Mouse (Mus musculus) cerebellum, adult 8-10 months (tissue): ENCODE measurements around the gene Ddn.

Source experiments
- DNase-seq: peaks from one replicate; pipeline ENCODE4 v3.0.0; 2022

The Ddn gene

GRCm38 (mm10) chr15:98796803-98797595 is 12.3 kb downstream of the Ddn start:
- DNase-seq = no peak

GRCm38 (mm10) chr15:98793141-98793698 is 16.1 kb downstream of the Ddn start:
- DNase-seq = no peak

- DNase-seq = no peak
Measured at GRCm38 (mm10) chr15:98792233-98793020, 16.9 kb downstream of the Ddn start.

- no peak for DNase-seq
Measured at GRCm38 (mm10) chr15:98791771-98792170, 17.5 kb downstream of the Ddn start.

GRCm38 (mm10) chr15:98791221-98791620 is 18.1 kb downstream of the Ddn start:
- DNase-seq = no peak

- no peak for DNase-seq
Measured at GRCm38 (mm10) chr15:98790761-98791160, 18.5 kb downstream of the Ddn start.

DNA sequence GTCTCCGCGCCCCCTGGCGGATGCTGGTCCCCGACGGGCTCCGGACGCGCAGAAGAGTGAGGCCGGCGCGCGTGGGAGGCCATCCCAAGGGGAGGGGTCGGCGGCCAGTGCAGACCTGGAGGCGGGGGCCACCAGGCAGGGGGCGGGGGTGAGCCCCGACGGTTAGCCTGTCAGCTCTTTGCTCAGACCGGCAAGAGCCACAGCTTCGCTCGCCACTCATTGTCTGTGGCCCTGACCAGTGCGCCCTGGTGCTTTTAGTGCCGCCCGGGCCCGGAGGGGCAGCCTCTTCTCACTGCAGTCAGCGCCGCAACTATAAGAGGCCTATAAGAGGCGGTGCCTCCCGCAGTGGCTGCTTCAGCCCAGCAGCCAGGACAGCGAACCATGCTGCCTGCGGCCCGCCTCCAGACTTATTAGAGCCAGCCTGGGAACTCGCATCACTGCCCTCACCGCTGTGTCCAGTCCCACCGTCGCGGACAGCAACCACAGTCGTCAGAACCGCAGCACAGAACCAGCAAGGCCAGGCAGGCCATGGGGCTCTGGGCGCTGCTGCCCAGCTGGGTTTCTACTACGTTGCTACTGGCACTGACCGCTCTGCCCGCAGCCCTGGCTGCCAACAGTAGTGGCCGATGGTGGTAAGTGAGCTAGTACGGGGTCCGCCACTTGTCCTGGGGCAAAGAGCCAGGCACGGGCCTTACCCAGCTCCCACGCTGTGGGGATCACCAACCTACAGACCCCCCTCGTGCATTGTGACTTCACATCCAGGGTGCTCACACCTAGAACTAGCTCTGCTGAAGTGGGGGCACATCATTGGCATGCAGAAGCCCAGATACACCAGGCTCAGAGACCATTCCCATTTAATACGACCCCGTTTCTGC is 19.4 kb downstream of the Ddn start, which contains the start of gene Wnt1:
Gene Wnt1, plus strand, starts transcription at position 197 of the 875 bp plus-strand sequence.
- DNase-seq = no peak

DNA sequence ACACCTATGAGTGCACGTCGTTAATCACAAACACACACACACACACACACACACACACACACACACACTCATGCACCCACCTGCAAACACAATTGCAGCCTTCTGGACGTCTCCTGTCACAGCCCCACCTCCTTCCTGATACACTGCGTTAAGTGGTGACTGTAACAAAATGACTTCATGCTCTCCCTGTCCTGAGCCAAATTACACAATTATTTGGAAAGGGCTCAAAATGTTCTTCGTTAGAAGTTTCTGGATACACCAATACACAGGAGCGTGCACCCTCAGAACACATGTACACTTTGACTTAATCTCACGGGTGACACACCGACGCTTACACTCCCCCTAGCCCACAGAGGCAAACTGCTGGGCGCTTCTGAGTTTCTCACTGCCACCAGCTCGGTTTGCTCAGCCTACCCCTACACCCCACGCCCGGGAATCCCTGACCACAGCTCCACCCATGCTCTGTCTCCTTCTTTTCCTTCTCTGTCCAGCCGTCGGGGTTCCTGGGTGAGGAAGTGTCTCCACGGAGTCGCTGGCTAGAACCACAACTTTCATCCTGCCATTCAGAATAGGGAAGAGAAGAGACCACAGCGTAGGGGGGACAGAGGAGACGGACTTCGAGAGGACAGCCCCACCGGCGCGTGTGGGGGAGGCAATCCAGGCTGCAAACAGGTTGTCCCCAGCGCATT is 20.2 kb downstream of the Ddn start:
- DNase-seq = no peak

DNA sequence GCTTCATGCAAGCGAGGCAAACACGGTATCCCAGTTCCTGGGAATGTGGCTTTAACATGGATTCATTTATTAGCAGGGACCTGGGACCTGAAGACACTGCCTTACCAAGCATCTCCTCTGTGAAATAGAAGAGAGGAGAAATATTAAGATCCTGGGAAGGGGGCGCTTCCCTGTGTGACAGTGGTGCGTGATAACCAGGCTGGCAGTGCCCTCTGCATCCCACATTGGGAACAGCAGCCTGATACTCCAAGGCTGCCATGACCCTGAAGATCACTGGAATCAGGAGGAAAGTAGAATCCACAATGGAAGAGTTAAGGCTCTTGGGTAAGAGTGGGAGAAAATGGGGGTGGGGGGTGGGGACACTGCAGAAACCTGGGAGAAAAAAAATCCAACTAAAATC is 21.4 kb downstream of the Ddn start:
- no peak for DNase-seq

- DNase-seq = no peak
Measured at GRCm38 (mm10) chr15:98785744-98786143, 23.5 kb downstream of the Ddn start.

- no peak for DNase-seq
Measured at GRCm38 (mm10) chr15:98781166-98781565, 28.1 kb downstream of the Ddn start.

- DNase-seq = no peak
Measured at GRCm38 (mm10) chr15:98780573-98780972, 28.7 kb downstream of the Ddn start.

DNA sequence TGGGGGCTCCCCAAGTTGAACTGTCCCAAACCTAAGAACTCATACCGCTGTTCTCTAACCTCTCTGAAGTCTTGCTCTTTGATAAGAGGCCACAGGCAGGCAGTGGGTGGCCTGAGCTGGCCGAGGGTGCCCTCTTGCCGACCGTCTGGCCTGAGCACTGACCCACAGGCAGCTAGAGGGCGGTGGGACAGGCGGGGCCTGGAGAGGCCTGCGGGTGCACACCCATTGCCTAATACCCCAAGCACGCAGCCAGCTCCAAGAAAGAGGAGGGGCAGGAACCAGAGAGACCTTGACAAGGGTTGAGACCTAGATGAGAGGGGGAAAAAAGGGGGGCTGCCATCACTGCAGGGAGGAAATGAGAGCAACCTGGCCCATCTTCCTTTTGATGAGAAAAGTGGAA is 29.2 kb downstream of the Ddn start:
- DNase-seq = no peak

GRCm38 (mm10) chr15:98778806-98779205 is 30.5 kb downstream of the Ddn start:
- DNase-seq = no peak

GRCm38 (mm10) chr15:98778191-98778770 is 31.0 kb downstream of the Ddn start:
- no peak for DNase-seq

DNA sequence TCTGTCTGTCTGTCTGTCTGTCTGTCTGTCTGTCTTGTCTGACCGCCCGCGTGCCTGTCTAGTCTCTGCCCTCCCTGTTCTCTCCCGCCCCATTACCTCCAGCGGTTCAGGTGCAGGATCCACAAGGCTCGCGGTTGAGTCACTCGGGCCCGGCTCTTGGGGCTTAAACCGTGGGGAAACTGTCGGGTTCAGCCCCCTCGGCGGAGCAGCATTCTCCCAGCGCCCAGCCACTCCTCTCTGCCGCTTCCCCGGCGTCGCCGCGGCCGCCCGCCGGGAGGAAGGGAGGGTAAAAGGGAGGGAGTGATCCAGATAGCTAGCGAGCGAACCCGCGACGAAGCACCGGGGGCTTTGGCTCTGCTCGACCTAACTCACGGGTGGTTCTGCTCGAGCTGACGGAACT is 31.5 kb downstream of the Ddn start, which contains the start of gene Wnt10b:
Gene Wnt10b, minus strand, starts transcription at position 389 of the 400 bp plus-strand sequence.
- no peak for DNase-seq

DNA sequence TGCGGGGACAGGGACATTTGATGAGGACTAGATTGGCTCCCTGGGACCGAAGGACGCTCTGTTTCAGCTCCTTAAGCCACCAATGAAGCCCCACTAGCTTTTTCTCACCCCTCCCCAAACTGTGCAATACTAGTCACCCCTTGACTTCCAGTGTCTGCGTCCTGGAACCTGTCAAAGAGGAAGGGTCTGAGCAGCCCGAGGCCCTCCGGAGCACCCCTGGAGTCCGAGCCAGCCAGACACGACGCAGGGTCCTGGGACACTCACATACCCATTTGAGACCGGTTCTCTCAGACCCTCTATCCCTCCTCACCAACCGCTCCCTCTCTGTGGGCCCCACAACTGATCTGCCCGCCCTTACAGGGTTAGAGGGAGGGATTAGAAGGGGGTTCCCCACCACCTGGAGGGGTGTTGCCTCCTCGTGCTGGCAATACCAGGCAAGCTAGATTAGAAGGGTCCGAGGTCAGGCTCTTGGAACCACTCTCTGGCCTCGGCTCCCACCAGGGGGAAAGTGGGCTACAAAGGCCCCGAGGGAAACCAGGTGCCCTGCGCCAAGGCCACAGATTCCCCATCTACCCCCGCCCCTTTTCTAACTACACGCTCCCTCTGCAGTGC is 32.2 kb downstream of the Ddn start:
- no peak for DNase-seq

GRCm38 (mm10) chr15:98776280-98777004 is 32.8 kb downstream of the Ddn start:
- DNase-seq = no peak

GRCm38 (mm10) chr15:98775533-98775932 is 33.8 kb downstream of the Ddn start:
- no peak for DNase-seq

- DNase-seq = no peak
Measured at GRCm38 (mm10) chr15:98774096-98774495, 35.2 kb downstream of the Ddn start.
